Mouse (Mus musculus) telencephalon, adult 2 months (tissue): ENCODE results near the gene Asb17.
"Not testable (repeated sequence)": the region's sequence is repeated elsewhere in the genome, so short reads cannot be mapped to it uniquely, and the experiment has no call there.

ENCODE experiments used
- DNase-seq: peaks from one replicate; pipeline ENCODE4 v3.0.0-alpha.2; 2011; ENCODE audit warnings: low read depth, low spot score

Asb17 gene

DNA sequence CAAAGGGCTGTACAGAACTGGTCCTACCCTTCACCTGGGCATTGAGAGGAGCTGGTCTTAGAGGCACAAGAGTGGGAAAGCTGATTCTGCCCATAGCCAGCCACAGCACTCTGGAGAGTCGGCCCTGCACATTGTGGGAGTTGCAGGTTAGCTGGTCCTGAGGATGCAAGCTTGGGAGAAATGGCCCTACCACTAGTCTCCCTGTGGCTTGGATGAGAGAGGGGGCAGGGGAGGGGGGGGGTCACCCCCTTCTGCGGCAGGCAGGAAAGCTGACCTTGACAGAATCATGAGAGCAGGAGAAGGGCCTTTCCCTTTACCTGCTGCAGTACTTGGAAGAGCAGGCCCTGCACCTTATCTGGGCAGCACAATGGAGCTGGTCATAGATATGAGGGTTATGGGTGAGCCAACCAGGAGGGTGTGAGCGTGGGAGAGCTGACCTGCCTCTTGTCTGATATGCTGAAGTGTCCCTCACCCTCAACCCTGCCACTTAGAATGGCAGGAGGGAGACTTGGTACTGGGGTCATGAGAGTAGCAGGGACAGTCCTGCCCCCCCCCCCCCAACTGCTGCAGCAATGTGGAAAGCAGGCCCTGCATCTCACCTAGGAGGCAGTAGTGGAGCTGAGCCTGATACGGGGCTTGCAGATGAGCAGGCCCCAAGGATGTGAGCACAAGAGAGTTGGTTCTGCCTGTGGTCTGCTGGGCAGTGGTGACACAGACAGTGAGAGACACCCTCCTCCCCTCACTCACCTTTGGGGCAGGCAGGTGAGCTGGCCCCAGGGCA is 11.9 kb upstream of the Asb17 start:
- DNase-seq = no peak

DNA sequence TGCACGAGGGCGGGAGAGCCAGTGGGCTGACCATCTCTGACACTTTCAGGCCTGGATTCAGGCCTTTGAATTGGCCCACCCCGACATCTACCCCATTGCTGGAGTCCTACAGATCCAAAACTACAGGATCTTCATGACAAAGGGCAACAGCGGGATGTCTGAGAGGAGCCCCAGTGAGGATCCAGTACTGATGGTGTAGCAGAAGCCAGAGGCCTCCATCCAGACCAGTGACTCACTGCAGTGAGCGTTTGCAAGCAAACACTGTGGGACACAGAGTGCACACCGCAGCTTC is 11.4 kb upstream of the Asb17 start:
- DNase-seq = no peak

DNA sequence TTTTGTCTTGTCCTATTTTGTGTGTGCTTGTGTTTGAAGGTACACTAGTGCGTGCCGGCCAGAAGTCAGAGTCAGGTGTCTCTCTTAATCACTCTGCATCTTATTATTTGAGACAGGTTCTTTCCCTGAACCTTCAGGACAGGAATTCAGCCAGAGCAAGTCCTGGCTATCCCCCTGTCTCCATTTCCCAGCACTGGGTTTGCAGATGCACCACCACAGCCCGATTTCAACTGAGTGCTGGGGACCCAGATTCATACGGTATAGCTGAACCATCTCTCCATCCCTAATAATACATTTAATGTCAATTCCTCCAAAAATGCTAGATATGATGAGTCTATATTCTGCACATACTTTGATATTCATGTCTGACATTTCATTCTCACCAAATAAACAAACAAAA is 9.9 kb upstream of the Asb17 start:
- DNase-seq = no peak

DNA sequence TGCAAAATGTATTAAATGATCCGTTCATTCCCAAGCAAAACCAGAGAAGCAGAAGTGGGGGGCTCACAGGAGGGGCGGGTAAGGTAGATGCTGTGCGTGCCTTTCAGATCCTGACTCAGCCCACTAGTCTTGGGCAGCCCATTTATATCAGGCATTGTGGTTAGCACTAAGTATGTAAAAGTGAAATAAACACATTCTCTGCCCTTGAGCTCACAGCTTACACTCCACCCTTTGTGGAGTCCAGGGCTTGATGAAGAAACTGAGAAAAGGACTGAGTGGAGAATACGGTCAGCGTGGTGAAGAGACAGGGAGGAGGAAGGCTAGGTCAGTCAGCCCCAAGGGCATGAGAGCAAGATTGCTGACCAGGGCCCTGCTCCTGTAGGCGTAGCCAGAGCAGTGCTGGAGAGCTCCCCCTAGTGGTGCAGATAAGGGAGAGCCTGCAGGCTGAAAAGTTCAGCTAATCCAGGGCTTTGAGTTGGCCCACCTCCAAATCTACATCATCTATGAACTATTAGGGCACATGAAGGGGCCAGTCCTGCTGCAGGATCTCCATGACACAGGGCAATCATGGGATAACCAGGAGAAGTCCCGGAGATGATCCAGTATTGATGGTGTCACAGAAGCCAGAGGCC is 8.4 kb upstream of the Asb17 start:
- DNase-seq = peak; percentile 10

DNA sequence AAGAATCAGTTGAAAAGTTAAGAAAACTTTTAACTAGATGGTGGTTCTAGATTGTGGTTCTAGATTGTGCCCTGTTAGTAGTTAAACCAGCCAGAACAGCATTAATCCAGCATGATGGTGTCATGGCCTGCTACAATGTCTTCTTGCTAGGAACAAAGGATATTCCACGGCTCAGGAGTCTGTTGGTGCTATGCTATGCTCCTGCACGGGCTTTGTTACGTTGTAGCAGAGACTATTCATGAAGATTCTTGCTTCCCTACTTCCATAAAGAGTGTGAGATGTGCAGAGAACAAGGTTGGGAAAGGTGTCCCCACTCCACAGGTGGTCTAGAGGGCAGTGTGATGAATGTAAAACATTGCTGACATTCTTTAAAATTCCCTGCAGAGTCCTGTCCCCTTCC is 7.7 kb upstream of the Asb17 start:
- DNase-seq = no peak

GRCm38 (mm10) chr3:153837593-153837992 is 6.4 kb upstream of the Asb17 start:
- no peak for DNase-seq

GRCm38 (mm10) chr3:153844757-153845156 is 748 bp downstream of the Asb17 start:
- no peak for DNase-seq

DNA sequence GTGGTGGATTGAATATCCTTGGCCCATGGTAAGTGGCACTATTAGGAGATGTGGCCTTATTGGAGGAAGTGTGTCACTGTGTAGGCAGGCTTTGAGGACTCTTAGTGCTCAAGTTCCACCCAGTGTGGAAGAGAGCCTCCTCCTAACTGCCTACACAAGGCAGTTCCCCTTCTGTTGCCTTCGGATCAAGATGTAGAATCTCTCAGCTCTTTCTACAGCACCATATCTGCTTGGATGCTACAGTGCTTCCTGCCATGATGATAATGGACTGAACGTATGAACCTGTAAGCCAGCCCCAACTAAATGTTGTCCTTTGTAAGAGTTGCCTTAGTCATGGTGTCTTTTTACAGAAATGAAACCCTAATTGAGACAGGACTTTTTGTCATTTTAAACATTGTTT is 1.5 kb downstream of the Asb17 start:
- DNase-seq = no peak

DNA sequence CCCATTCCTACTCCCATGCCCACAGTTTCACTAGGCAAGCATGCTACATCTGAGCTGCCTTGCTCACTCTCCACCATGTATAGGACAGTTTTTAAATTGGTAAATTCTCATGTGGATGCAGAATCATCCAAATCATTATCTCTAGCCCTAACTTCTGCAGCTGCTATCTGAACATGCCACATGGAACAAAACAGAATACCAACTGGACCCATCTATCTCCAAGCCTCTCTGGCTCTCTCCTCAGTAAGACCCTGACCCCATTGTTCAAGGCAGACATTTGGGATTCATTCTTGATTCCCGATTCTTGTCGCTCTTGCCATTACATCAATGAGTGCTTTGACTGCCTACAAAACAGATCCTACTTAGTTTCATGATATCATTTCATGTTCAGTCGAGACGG is 2.1 kb downstream of the Asb17 start:
- no peak for DNase-seq

DNA sequence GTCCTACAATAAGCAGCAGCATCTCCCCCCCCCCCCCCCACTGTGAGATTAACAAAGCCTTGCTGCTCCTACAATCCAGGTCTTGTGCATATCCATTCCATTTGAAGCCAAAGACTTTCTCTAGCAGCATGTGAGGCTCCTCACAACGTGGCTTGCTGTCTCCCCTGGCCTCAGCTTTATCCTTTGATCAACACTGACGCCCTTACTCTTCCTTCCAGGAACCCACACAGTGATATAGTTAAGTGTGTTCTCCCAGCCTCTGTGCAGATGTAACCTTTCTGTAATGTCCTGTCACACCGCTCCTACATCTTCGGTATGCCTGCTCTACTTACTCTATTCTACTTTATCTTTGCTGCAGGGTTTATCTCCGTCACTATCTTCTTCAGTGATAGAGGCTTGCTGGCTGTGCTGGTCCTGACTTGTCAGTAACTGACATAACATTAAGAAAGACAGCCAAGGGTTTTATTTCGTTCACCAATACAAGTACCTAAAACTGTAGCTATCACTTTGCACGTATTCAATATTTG is 3.3 kb downstream of the Asb17 start:
- DNase-seq = no peak

GRCm38 (mm10) chr3:153849368-153850015 is 5.5 kb downstream of the Asb17 start:
- DNase-seq = no peak

GRCm38 (mm10) chr3:153850759-153851158 is 6.8 kb downstream of the Asb17 start:
- no peak for DNase-seq

GRCm38 (mm10) chr3:153852266-153852665 is 8.3 kb downstream of the Asb17 start:
- DNase-seq = no peak

DNA sequence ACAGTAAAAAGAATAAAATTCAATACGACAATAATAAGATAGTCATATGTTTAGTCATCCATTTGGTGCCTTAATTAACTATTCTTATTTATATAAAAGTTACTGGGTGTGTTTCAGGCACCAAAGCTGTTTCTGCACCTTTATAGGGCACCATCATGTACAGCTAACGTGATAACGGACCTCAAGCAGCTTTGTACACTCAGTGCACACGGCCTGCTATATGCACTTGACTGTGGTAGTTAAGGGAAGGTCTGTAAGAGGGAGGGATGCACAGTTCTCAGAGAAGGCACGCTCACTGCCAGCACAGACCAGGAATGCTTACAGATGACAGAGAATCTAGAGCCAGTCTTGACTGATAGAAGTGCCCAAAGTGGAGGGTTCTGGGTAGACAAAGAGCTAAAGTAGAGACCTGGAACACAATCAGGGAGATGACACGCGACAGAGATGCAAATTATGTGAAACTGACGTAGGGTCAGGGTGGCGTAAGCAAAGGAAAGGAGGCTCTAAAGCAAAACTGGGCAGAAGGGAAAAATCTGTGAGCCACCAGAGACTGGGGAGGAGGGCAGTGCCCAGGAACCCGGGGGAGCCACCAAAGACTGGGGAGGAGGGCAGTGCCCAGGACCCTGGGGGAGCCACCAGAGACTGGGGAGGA is 14.5 kb downstream of the Asb17 start:
- no peak for DNase-seq

DNA sequence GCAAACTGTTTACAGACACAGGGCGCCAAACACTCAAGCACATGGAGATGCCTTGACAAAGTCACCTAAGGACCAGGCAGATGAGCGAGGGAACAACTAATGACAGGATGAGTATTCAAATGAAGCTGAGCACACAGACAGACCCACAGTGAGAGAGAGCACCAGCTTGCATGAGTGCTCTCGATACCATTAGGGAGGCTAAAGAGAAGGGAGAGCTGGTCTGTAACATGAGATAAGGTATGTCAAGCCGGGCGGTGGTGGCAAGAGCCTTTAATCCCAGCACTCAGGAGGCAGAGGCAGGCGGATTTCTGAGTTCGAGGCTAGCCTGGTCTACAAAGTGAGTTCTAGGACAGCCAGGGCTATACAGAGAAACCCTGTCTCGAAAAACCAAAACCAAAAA is 16.4 kb downstream of the Asb17 start:
- not testable (repeated sequence) for DNase-seq

DNA sequence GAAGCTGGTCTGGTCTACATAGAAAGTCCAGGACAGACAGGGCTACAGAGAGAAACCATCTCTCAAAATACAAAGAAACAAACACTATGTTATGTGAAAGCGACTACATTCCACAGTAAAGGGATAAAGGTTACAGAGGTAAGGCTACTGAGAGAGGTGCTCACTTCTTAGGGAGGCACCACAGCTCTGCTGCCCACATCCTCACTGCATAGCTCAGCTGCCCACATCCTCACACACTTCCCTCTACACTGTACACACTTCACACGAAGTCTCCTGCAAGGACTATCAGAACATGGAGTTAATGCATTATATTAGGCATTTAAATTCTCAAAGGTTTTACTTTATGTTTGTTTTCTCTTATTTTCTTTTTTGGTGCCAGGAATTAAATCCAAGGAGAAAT is 19.8 kb downstream of the Asb17 start:
- DNase-seq = no peak

GRCm38 (mm10) chr3:153864636-153865429 is 20.8 kb downstream of the Asb17 start:
- no peak for DNase-seq

DNA sequence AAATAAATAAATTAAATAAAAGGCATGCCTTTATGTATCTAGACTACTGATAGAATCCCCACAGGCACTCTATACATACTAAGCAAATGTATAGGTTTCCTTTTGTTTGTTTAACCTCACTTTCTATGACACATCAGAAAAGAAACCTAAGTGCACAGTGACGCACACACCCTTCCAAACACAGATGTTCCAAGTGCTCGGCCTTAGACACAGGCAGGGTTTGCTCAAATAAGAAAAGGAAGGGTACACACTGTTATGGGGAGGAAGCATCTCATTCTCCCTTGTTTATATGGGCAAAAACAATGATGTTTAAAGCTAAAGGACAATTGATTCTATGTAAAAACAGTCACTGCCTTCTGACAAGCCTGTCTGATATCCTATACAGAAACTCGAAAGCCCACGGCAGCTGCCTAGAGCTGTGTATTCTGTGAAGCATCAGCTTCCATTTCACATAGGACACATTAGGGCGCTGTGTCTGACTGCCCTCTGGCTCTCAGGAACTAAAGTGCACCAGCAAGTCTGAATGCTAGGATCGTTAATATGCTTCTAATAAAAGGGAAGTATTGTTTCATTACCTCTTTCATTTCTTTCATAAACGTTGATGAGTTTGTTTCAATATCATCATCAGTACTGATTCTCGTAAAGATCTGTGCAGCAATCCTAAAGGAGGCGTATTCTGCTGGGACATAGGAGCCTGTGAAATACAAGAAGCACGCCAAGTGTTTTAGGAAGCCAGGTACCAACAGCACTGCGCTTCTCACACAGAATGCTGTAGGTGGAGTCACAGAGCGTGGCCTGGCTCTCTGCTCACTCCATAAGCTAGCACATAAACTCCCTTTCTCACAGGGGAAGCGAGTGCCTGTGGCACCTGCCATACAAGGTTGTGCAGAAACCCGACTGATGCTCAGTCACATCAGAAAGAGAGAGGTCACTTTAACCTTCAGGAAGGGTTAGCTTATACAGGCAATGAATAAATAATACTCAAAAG is 23.4 kb downstream of the Asb17 start:
- DNase-seq = no peak

GRCm38 (mm10) chr3:153871396-153871795 is 27.4 kb downstream of the Asb17 start:
- no peak for DNase-seq

- no peak for DNase-seq
Observed at GRCm38 (mm10) chr3:153886296-153886695, 42.3 kb downstream of the Asb17 start.
